ENCODE assay signal across 8 mouse cellular contexts in the genomic region with DNA sequence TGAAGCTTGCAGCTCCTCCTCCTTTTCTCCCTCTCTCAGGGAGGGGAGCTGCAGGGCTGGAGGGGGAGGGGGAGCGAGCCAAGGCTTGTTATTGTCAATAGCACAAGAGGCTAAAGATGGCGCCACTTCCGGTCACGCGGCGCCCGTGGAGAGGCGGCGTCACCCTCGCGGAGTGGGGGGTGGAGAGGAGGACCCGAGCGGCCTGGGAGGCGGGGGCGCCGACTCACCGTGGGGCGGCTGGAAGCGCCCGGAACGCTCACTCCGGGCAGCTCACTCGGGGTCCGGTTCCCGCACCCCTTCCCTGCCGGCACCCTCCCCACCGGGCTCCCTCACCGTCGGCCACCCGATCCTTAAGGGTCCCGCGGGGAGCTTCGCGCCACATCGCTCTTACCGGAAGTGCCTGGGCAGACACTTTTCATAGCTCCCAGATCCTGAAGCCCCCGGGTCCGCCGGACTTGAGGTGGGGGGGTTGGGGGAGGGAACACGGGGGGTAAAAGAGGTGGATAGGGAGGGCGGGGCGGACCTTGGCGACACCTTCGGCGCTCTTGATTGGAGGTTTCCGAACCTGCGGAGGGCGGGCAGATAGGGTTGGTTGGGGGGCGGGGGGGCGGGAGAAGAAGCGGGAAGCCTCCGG. TPM values are rescaled to one million over a fixed set of nuclear protein-coding genes. Genes with fewer than 3 reads are reported as not detected.
DNase-seq lines count a peak whose midpoint lies in the region; ATAC-seq and TF ChIP-seq lines count a peak whose summit lies in the region.

No protein-coding gene starts in this region.

- ATAC-seq in common myeloid progenitor, adult 5-6 weeks (replicated peaks; ENCODE audit: low read depth, poor library complexity, severe bottlenecking) = peak; percentile 92

- peak; percentile 96 for DNase-seq in ZHBTc4 (ENCODE audit: low read depth, low spot score)
- peak; percentile 93 for DNase-seq in gastrocnemius, adult 2 months
- peak; percentile 18 for DNase-seq in hindlimb bud, embryonic 11.5 days (ENCODE audit: extremely low spot score, low read depth, low spot score)
- DNase-seq in left cerebral cortex, adult 8-10 months (ENCODE audit: low spot score in 2 of 2) = peak; percentile 63 to 90
- DNase-seq in right cerebral cortex, postnatal 10 days (ENCODE audit: low spot score in 2 of 2) = peak; percentile 93 to 94
- DNase-seq in urinary bladder, postnatal 25 days (ENCODE audit: low spot score) = peak; percentile 72

- H3K4me1 ChIP-seq in megakaryocyte, embryonic 14.5 days = peaks cover 5% of the 10 kb centered on the region; the same call in 1 of the 2 replicates

- peaks cover 20% of the 10 kb centered on the region for H3K36me3 ChIP-seq in megakaryocyte, embryonic 14.5 days (replicated peaks; ENCODE audit: low read length)

- intact Hi-C loops in gastrocnemius, adult 2 months (cut with DNase I) = loop anchor here (2.0 to 5.0 kb wide), 2 partner anchors 36 to 73 kb away; partner anchors contain the start of genes C1galt1c1 and Mcts1

- TF ChIP-seq CTCF in gastrocnemius, adult 2 months (IDR thresholded peaks at IDR 0.05) = no peak

- H3K4me3 ChIP-seq in gastrocnemius, adult 2 months = peak overlapping the region; percentile 83
- H3K4me3 ChIP-seq in megakaryocyte, embryonic 14.5 days (replicated peaks) = peak overlapping the region; percentile 94

- no peaks in the 10 kb centered on the region for H3K9me3 ChIP-seq in megakaryocyte, embryonic 14.5 days

- H3K27me3 ChIP-seq in megakaryocyte, embryonic 14.5 days (replicated peaks) = no peaks in the 10 kb centered on the region

- peak overlapping the region; percentile 98 for H3K27ac ChIP-seq in gastrocnemius, adult 2 months

RNA-seq across cellular contexts. Expression of gene Cul4b, which starts 11.3 kb away (rescaled TPM):
- total RNA-seq in common myeloid progenitor, adult 5-6 weeks (2017) = 65.5 and 70.0 TPM in 2 replicates
- total RNA-seq in gastrocnemius, adult 2 months (2021) = 1 to 10 TPM; 8.3 to 9.0 TPM
- total RNA-seq in left cerebral cortex, adult 8-10 months (2022) = 10 to 100 TPM; 35.5 to 40.3 (median 36.4) TPM
- 0.89 and 1.9 TPM in 2 replicates for polyA plus RNA-seq in megakaryocyte, embryonic 14.5 days (2012; ENCODE audit: insufficient read depth, low replicate concordance)

RNA-seq across cellular contexts. Expression of gene Mcts1, which starts 35.7 kb away (rescaled TPM):
- 48.8 and 50.3 TPM in 2 replicates for total RNA-seq in common myeloid progenitor, adult 5-6 weeks (2017)
- total RNA-seq in gastrocnemius, adult 2 months (2021) = 10 to 100 TPM; 43.1 to 50.7 TPM
- 10 to 100 TPM; 75.4 to 80.5 (median 77.1) TPM for total RNA-seq in left cerebral cortex, adult 8-10 months (2022)
- polyA plus RNA-seq in megakaryocyte, embryonic 14.5 days (2012; ENCODE audit: insufficient read depth, low replicate concordance) = 0.57 TPM in 1 of 2 replicates, not detected in the other

Comparison
In these comparisons a context has a peak if more than half of its experiments do, and no peak if none do; other contexts are left out.
1. Peak in every context shown above with its lines: DNase-seq, ATAC-seq, H3K4me3 ChIP-seq and H3K27ac ChIP-seq.
2. DNase-seq: peak in every context shown above with its lines; median percentile 96 in ZHBTc4; 94 in right cerebral cortex, postnatal 10 days; 93 in gastrocnemius, adult 2 months; 76 in left cerebral cortex, adult 8-10 months; 72 in urinary bladder, postnatal 25 days; 18 in hindlimb bud, embryonic 11.5 days.